Mouse (Mus musculus): ENCODE results near the gene Ube2l6. TPM values are rescaled to one million over a fixed set of nuclear protein-coding genes. Genes with fewer than 3 reads are reported as not detected.

The Ube2l6 gene
- polyA plus RNA-seq, 1 experiment from 2014 or later = 26.1 TPM

DNA sequence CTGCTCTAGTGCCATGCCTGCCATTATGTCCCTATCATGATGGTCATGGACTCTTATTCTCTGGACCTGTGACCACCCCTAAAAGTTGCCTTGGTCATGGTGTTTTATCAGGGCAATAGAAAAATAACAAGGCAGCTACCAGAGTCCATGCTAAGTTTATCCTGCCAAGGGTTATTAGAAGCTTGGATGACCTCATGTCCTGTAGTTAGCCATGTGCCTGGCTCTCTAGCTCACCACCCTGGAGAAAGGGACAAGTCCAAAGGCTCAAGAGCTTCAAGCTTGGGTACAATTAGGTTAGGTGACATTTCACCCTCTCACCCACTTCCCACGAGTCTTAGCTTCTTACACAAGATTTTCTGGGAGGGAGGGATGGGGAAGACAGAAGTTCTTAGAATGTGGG is 35.8 kb upstream of the Ube2l6 start:
- Histone ChIP-seq H3K36me3 (ENCODE audit: control insufficient read depth, insufficient read depth, low read length) (no peaks in the 10 kb centered on the region), H3K27ac (ENCODE audit: low read depth, low read length) (no peak overlapping the region), H3K9ac (ENCODE audit: low read depth, low read length) (no peak overlapping the region), H3K4me1 (ENCODE audit: control insufficient read depth, insufficient read depth, low read depth, low read length) (no peaks in the 10 kb centered on the region), H3K4me3 (ENCODE audit: low read length) (no peak overlapping the region), H3K27me3 (replicated peaks; ENCODE audit: control insufficient read depth, insufficient read depth, low read length) (no peaks in the 10 kb centered on the region), H3K9me3 (ENCODE audit: control insufficient read depth, low read length) (no peaks in the 10 kb centered on the region), H3K4me2 (ENCODE audit: low read length) (no peak overlapping the region)
- 47% methylated on average over 1 of the region's 1 CpGs for WGBS
- no peak for ATAC-seq

DNA sequence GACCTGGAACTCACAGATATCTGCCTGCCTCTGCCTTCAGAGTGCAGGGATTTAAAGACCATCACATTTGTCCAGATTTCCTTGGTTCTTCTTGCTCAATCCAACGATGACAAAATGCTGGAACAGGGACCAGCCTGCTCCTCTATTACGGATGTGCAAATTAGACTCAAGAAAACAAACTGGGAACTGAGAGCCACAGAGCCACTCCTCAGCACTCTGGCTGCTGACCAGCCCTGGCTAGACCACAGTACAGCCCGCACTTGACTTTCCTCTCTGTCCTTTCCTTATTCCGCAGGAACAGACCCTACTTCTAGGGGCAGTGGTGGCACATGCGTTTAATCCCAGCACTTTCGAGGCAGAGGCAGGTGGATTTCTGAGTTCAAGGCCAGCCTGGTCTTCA is 28.1 kb upstream of the Ube2l6 start:
- Histone ChIP-seq H3K9me3 (ENCODE audit: control insufficient read depth, low read length) (no peaks in the 10 kb centered on the region), H3K4me1 (ENCODE audit: control insufficient read depth, insufficient read depth, low read depth, low read length) (peaks cover 5% of the 10 kb centered on the region), H3K27ac (ENCODE audit: low read depth, low read length) (no peak overlapping the region), H3K27me3 (replicated peaks; ENCODE audit: control insufficient read depth, insufficient read depth, low read length) (no peaks in the 10 kb centered on the region), H3K36me3 (ENCODE audit: control insufficient read depth, insufficient read depth, low read length) (no peaks in the 10 kb centered on the region), H3K9ac (ENCODE audit: low read depth, low read length) (no peak overlapping the region), H3K4me3 (ENCODE audit: low read length) (no peak overlapping the region), H3K4me2 (ENCODE audit: low read length) (no peak overlapping the region)
- WGBS = 82% methylated on average over 6 of the region's 6 CpGs
- ATAC-seq = no peak

DNA sequence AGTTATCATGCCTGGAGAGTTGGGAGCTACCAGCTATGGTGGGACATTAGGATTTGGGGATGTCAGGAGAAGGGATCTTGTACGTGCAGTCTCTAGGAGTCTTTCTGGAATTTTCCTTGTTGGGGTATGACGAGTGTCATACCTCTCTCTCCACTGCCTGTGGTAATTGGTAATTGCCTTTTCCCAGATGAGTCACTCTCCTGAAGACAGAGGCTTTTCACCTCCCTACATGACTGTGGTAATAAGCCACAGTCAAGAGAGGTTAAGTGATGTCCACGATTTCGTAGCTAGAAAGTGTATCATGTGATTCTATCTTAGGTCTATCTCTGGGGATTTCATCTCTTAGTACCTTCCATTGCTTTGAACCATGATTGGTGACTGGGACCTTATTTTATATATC is 26.2 kb upstream of the Ube2l6 start:
- no peak overlapping the region for H3K4me3 ChIP-seq (ENCODE audit: low read length)
- H3K9me3 ChIP-seq (ENCODE audit: control insufficient read depth, low read length) = no peaks in the 10 kb centered on the region
- no peak overlapping the region for H3K27ac ChIP-seq (ENCODE audit: low read depth, low read length)
- H3K4me1 ChIP-seq (ENCODE audit: control insufficient read depth, insufficient read depth, low read depth, low read length) = peaks cover 5% of the 10 kb centered on the region
- H3K27me3 ChIP-seq (replicated peaks; ENCODE audit: control insufficient read depth, insufficient read depth, low read length) = no peaks in the 10 kb centered on the region
- ATAC-seq = no peak
- 91% methylated on average over 4 of the region's 4 CpGs for WGBS
- no peak overlapping the region for H3K4me2 ChIP-seq (ENCODE audit: low read length)
- no peaks in the 10 kb centered on the region for H3K36me3 ChIP-seq (ENCODE audit: control insufficient read depth, insufficient read depth, low read length)
- no peak overlapping the region for H3K9ac ChIP-seq (ENCODE audit: low read depth, low read length)

DNA sequence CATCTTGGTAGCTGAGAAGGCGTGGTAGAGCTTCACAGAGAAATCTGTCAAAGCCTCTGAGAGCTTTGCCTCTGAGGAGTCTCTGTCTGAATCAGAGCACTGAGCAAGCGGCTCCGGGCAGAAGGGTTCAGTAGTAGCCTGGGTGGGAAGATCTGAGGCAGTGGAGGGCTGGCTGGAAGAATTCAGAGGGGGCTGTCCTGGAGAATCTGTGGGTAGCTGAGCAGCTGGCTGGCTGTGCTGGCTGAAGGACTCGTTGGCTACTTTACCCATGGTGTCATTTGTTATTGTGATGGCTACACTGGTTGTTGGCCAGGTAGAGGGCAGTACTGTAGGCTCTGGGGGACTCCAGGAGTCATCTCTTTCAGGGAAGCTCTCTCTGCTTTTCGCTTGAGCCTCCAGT is 25.4 kb upstream of the Ube2l6 start:
- Histone ChIP-seq H3K4me2 (ENCODE audit: low read length) (no peak overlapping the region), H3K9me3 (ENCODE audit: control insufficient read depth, low read length) (no peaks in the 10 kb centered on the region), H3K27me3 (replicated peaks; ENCODE audit: control insufficient read depth, insufficient read depth, low read length) (no peaks in the 10 kb centered on the region), H3K36me3 (ENCODE audit: control insufficient read depth, insufficient read depth, low read length) (no peaks in the 10 kb centered on the region), H3K27ac (ENCODE audit: low read depth, low read length) (no peak overlapping the region), H3K4me1 (ENCODE audit: control insufficient read depth, insufficient read depth, low read depth, low read length) (peaks cover 5% of the 10 kb centered on the region), H3K9ac (ENCODE audit: low read depth, low read length) (no peak overlapping the region), H3K4me3 (ENCODE audit: low read length) (no peak overlapping the region)
- 83% methylated on average over 5 of the region's 5 CpGs for WGBS
- no peak for ATAC-seq

DNA sequence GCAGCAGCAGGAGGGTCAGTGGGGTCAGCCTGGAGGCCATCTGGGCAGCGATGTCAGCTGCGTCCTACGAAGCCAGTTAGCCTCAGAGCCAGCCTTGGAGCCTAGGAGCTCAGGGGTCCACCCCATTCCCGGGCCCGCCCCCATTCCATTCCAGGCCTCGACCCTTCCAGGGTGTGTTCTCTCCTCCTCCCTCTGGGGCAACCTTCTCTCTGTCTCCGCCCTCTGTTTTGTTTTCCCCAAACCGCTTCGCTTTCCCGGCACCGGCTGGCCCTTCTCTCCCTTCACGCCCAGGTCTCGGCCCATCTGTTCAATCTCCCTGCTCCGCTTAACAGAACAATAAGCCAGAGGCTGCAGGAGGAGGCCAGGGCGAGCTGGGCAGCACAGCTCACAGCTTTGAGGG is 23.9 kb upstream of the Ube2l6 start:
- Histone ChIP-seq H3K27ac (ENCODE audit: low read depth, low read length) (peak overlapping the region; percentile 37; the same call in 1 of the 2 replicates), H3K9me3 (ENCODE audit: control insufficient read depth, low read length) (no peaks in the 10 kb centered on the region), H3K9ac (ENCODE audit: low read depth, low read length) (peak overlapping the region; percentile 65), H3K27me3 (replicated peaks; ENCODE audit: control insufficient read depth, insufficient read depth, low read length) (no peaks in the 10 kb centered on the region), H3K4me3 (ENCODE audit: low read length) (peak overlapping the region; percentile 31), H3K4me1 (ENCODE audit: control insufficient read depth, insufficient read depth, low read depth, low read length) (peaks cover 5% of the 10 kb centered on the region), H3K36me3 (ENCODE audit: control insufficient read depth, insufficient read depth, low read length) (no peaks in the 10 kb centered on the region), H3K4me2 (ENCODE audit: low read length) (peak overlapping the region; percentile 65)
- peak; percentile 90 for ATAC-seq
- WGBS = 2% methylated on average over 15 of the region's 15 CpGs

DNA sequence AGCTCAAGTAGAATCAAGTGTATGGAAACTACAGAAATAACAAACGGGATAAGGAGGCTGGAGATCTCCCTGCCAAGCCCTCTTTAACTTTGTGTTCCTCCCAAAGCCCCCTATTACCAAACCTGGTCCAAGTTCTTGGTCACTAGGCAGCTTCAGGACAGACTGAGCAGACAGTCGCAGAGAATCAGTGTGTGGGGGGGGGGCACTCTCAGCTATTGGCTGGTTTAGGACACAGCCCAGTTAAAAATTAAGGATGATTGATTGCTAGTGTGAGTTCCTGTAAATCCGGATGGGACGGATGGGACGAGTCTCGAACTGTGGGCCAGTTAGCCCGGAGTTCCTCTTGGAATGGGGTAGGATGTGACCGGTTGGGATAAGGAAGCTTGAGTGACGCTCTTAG is 23.4 kb upstream of the Ube2l6 start, which contains the start of gene Serping1:
TSS of gene Serping1 (minus strand) at position 204 of the 400 bp plus-strand sequence.
- WGBS = 50% methylated on average over 9 of the region's 9 CpGs
- peaks cover 5% of the 10 kb centered on the region for H3K4me1 ChIP-seq (ENCODE audit: control insufficient read depth, insufficient read depth, low read depth, low read length)
- no peaks in the 10 kb centered on the region for H3K9me3 ChIP-seq (ENCODE audit: control insufficient read depth, low read length)
- no peaks in the 10 kb centered on the region for H3K36me3 ChIP-seq (ENCODE audit: control insufficient read depth, insufficient read depth, low read length)
- H3K4me2 ChIP-seq (ENCODE audit: low read length) = peak within 1 kb of the TSS; percentile 65
- H3K9ac ChIP-seq (ENCODE audit: low read depth, low read length) = peak within 1 kb of the TSS; percentile 65
- no peaks in the 10 kb centered on the region for H3K27me3 ChIP-seq (replicated peaks; ENCODE audit: control insufficient read depth, insufficient read depth, low read length)
- H3K4me3 ChIP-seq (ENCODE audit: low read length) = peak within 1 kb of the TSS; percentile 31
- ATAC-seq = 0 out of 2 replicates have a peak, but pooled peaks have one; percentile 29
- peak within 1 kb of the TSS; percentile 55; the same call in 1 of the 2 replicates for H3K27ac ChIP-seq (ENCODE audit: low read depth, low read length)

DNA sequence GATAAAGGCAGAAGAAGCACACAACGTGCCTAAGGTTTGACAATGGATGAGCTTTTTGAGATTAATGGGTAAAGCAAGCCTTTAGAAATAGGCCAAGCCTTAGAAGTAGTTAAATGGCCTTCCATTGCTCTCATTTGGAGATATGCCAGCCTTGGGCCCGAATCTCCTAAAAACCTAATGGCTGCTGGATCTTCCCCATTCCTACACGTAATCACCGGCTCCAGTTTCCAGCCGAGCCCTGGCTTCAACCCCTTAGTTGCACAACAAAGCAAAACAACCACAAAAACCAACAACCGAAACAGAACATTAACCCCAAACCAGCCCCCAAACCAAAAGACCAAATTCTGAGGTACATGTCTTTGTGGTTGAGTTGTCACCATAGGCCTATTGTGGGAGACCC is 23.0 kb upstream of the Ube2l6 start:
- H3K27ac ChIP-seq (ENCODE audit: low read depth, low read length) = no peak overlapping the region
- 65% methylated on average over 6 of the region's 6 CpGs for whole genome bisulfite sequencing
- no peaks in the 10 kb centered on the region for H3K36me3 ChIP-seq (ENCODE audit: control insufficient read depth, insufficient read depth, low read length)

DNA sequence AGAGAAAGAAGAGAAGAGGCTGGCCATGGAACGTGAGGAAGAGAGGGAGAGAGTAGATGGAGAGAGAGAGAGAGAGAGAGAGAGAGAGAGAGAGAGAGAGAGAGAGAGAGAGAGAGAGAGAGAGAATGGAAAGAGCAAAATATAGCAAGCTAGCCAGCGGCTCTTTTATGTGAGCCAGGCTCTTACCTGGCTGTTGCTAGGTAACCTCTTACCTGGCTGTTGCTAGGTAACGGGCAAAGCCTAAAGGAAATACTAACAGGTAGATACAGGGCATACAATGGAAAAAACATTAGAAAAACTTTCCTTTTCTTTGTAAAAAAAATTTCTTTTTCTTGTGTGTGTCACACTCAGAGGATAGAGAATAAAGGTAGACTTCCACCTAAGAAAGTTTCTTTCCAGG is 20.9 kb upstream of the Ube2l6 start:
- Histone ChIP-seq H3K9ac (ENCODE audit: low read depth, low read length) (no peak overlapping the region), H3K4me2 (ENCODE audit: low read length) (no peak overlapping the region), H3K27ac (ENCODE audit: low read depth, low read length) (peak overlapping the region; percentile 48), H3K9me3 (ENCODE audit: control insufficient read depth, low read length) (no peaks in the 10 kb centered on the region), H3K4me3 (ENCODE audit: low read length) (no peak overlapping the region), H3K4me1 (ENCODE audit: control insufficient read depth, insufficient read depth, low read depth, low read length) (peaks cover 5% of the 10 kb centered on the region), H3K27me3 (replicated peaks; ENCODE audit: control insufficient read depth, insufficient read depth, low read length) (no peaks in the 10 kb centered on the region), H3K36me3 (ENCODE audit: control insufficient read depth, insufficient read depth, low read length) (no peaks in the 10 kb centered on the region)
- WGBS = 56% methylated on average over 3 of the region's 3 CpGs
- ATAC-seq = peak; percentile 69; the same call in 1 of the 2 replicates

More for the DNA sequence above, 23.0 kb upstream of the Ube2l6 start:
- H3K4me2 ChIP-seq (ENCODE audit: low read length) = no peak overlapping the region
- no peak for ATAC-seq
- no peaks in the 10 kb centered on the region for H3K27me3 ChIP-seq (replicated peaks; ENCODE audit: control insufficient read depth, insufficient read depth, low read length)
- no peaks in the 10 kb centered on the region for H3K9me3 ChIP-seq (ENCODE audit: control insufficient read depth, low read length)
- H3K9ac ChIP-seq (ENCODE audit: low read depth, low read length) = no peak overlapping the region
- H3K4me1 ChIP-seq (ENCODE audit: control insufficient read depth, insufficient read depth, low read depth, low read length) = peaks cover 5% of the 10 kb centered on the region
- no peak overlapping the region for H3K4me3 ChIP-seq (ENCODE audit: low read length)

DNA sequence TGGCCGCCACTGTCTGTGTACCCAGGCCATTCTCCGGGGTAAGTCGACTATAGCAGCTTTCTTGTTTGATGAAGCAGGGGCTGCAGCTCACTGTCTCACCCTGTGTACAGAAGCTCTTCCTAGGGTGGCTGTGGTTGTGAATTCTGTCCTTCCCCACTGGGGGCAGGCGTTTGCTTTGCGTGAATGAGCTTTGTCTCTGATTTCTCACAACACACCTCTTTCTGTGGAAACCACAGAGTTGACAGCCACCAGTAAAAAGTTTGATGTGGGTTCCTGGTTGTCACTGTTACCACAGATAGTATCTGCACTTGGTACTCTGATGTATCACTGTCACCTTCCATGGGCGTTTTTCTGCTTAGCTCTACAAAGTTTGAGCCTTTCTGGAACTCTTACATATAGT is 19.4 kb upstream of the Ube2l6 start:
- Histone ChIP-seq H3K9ac (ENCODE audit: low read depth, low read length) (no peak overlapping the region), H3K4me2 (ENCODE audit: low read length) (no peak overlapping the region), H3K4me3 (ENCODE audit: low read length) (no peak overlapping the region), H3K27me3 (replicated peaks; ENCODE audit: control insufficient read depth, insufficient read depth, low read length) (no peaks in the 10 kb centered on the region), H3K27ac (ENCODE audit: low read depth, low read length) (no peak overlapping the region), H3K9me3 (ENCODE audit: control insufficient read depth, low read length) (no peaks in the 10 kb centered on the region), H3K36me3 (ENCODE audit: control insufficient read depth, insufficient read depth, low read length) (no peaks in the 10 kb centered on the region), H3K4me1 (ENCODE audit: control insufficient read depth, insufficient read depth, low read depth, low read length) (peaks cover 5% of the 10 kb centered on the region)
- 68% methylated on average over 6 of the region's 6 CpGs for WGBS
- ATAC-seq = no peak

DNA sequence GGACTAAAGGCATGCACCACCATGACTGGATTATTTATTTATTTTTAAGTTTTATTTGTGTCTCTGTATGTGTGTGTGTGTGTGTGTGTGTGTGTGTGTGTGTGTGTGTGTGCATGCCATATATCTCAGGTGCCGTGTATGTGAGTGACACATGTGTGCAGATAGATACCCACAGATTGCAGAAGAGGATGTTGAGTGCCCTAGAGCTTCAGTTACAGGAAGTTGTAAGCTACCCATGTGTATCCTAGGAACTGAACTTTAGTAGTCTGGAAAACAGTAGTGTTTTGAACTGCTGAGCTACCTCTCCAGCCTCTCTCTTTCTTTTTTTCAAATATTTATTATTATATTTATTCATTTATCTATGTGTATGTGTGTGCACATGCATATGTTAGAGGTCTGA is 15.3 kb upstream of the Ube2l6 start:
- no peaks in the 10 kb centered on the region for H3K27me3 ChIP-seq (replicated peaks; ENCODE audit: control insufficient read depth, insufficient read depth, low read length)
- ATAC-seq = no peak
- WGBS = 85% methylated on average over 1 of the region's 1 CpGs
- no peaks in the 10 kb centered on the region for H3K36me3 ChIP-seq (ENCODE audit: control insufficient read depth, insufficient read depth, low read length)
- H3K27ac ChIP-seq (ENCODE audit: low read depth, low read length) = no peak overlapping the region
- no peak overlapping the region for H3K9ac ChIP-seq (ENCODE audit: low read depth, low read length)
- no peak overlapping the region for H3K4me2 ChIP-seq (ENCODE audit: low read length)
- H3K9me3 ChIP-seq (ENCODE audit: control insufficient read depth, low read length) = no peaks in the 10 kb centered on the region
- no peak overlapping the region for H3K4me3 ChIP-seq (ENCODE audit: low read length)
- no peaks in the 10 kb centered on the region for H3K4me1 ChIP-seq (ENCODE audit: control insufficient read depth, insufficient read depth, low read depth, low read length)

Data from hindbrain, embryonic 16.5 days (tissue).